Mouse (Mus musculus): ENCODE data around the gene Mrgprd. TPM values are rescaled to one million over a fixed set of nuclear protein-coding genes. Genes with fewer than 3 reads are reported as not detected.

Mrgprd gene
- polyA plus RNA-seq, 1 experiment from 2014 or later = not detected

- H3K36me3 ChIP-seq = no peaks in the 10 kb centered on the region
- 73% methylated on average over 30 of the region's 30 CpGs for whole genome bisulfite sequencing
- no peak for ATAC-seq
- no peaks in the 10 kb centered on the region for H3K9me3 ChIP-seq
- no peak overlapping the region for H3K9ac ChIP-seq
- peaks cover 5% of the 10 kb centered on the region; the same call in 1 of the 2 replicates for H3K4me1 ChIP-seq (replicated peaks)
- no peak overlapping the region for H3K4me2 ChIP-seq (replicated peaks)
- H3K4me3 ChIP-seq (replicated peaks) = no peak overlapping the region
- H3K27me3 ChIP-seq (replicated peaks) = no peaks in the 10 kb centered on the region
- H3K27ac ChIP-seq = no peak overlapping the region
Measured at GRCm38 (mm10) chr7:145308061-145308675, 6.5 kb upstream of the Mrgprd start.

GRCm38 (mm10) chr7:145308866-145309265 is 5.8 kb upstream of the Mrgprd start:
- ATAC-seq = peak; percentile 46
- Histone ChIP-seq H3K4me2 (replicated peaks) (no peak overlapping the region), H3K9ac (no peak overlapping the region), H3K36me3 (no peaks in the 10 kb centered on the region), H3K27ac (no peak overlapping the region), H3K27me3 (replicated peaks) (no peaks in the 10 kb centered on the region), H3K4me3 (replicated peaks) (no peak overlapping the region), H3K4me1 (replicated peaks) (0 out of 2 replicates have a peak, but pooled peaks cover 4% of the 10 kb centered on the region), H3K9me3 (no peaks in the 10 kb centered on the region)
- 67% methylated on average over 4 of the region's 4 CpGs for WGBS

GRCm38 (mm10) chr7:145309877-145310276 is 4.8 kb upstream of the Mrgprd start:
- ATAC-seq = 0 out of 2 replicates have a peak, but pooled peaks have one; percentile 19
- no peak overlapping the region for H3K4me3 ChIP-seq (replicated peaks)
- H3K36me3 ChIP-seq = no peaks in the 10 kb centered on the region
- no peaks in the 10 kb centered on the region for H3K9me3 ChIP-seq
- 0 out of 2 replicates have a peak, but pooled peaks cover 4% of the 10 kb centered on the region for H3K4me1 ChIP-seq (replicated peaks)
- 87% methylated on average over 1 of the region's 1 CpGs for WGBS
- H3K27me3 ChIP-seq (replicated peaks) = no peaks in the 10 kb centered on the region
- H3K4me2 ChIP-seq (replicated peaks) = no peak overlapping the region
- H3K9ac ChIP-seq = no peak overlapping the region
- no peak overlapping the region for H3K27ac ChIP-seq

GRCm38 (mm10) chr7:145310526-145310925 is 4.1 kb upstream of the Mrgprd start:
- Histone ChIP-seq H3K27ac (no peak overlapping the region), H3K36me3 (no peaks in the 10 kb centered on the region), H3K4me3 (replicated peaks) (no peak overlapping the region), H3K9me3 (no peaks in the 10 kb centered on the region), H3K4me2 (replicated peaks) (no peak overlapping the region), H3K9ac (no peak overlapping the region), H3K27me3 (replicated peaks) (no peaks in the 10 kb centered on the region), H3K4me1 (replicated peaks) (0 out of 2 replicates have a peak, but pooled peaks cover 4% of the 10 kb centered on the region)
- ATAC-seq = peak; percentile 81
- 49% methylated on average over 5 of the region's 5 CpGs for WGBS

- H3K4me2 ChIP-seq (replicated peaks) = no peak overlapping the region
- 0 out of 2 replicates have a peak, but pooled peaks cover 4% of the 10 kb centered on the region for H3K4me1 ChIP-seq (replicated peaks)
- no peak overlapping the region for H3K27ac ChIP-seq
- no peak overlapping the region for H3K9ac ChIP-seq
- H3K9me3 ChIP-seq = no peaks in the 10 kb centered on the region
- 75% methylated on average over 3 of the region's 3 CpGs for WGBS
- no peak for ATAC-seq
- no peak overlapping the region for H3K4me3 ChIP-seq (replicated peaks)
- no peaks in the 10 kb centered on the region for H3K36me3 ChIP-seq
- no peaks in the 10 kb centered on the region for H3K27me3 ChIP-seq (replicated peaks)
Measured at GRCm38 (mm10) chr7:145312137-145312536, 2.5 kb upstream of the Mrgprd start.

GRCm38 (mm10) chr7:145317522-145317921 is 2.9 kb downstream of the Mrgprd start:
- no peaks in the 10 kb centered on the region for H3K27me3 ChIP-seq (replicated peaks)
- no peak overlapping the region for H3K9ac ChIP-seq
- WGBS = 69% methylated on average over 4 of the region's 4 CpGs
- no peak overlapping the region for H3K4me2 ChIP-seq (replicated peaks)
- H3K4me1 ChIP-seq (replicated peaks) = no peaks in the 10 kb centered on the region
- ATAC-seq = no peak
- no peaks in the 10 kb centered on the region for H3K36me3 ChIP-seq
- no peak overlapping the region for H3K27ac ChIP-seq
- H3K9me3 ChIP-seq = no peaks in the 10 kb centered on the region
- no peak overlapping the region for H3K4me3 ChIP-seq (replicated peaks)

GRCm38 (mm10) chr7:145319481-145319880 is 4.8 kb downstream of the Mrgprd start:
- ATAC-seq = no peak
- no peak overlapping the region for H3K4me2 ChIP-seq (replicated peaks)
- no peaks in the 10 kb centered on the region for H3K27me3 ChIP-seq (replicated peaks)
- no peaks in the 10 kb centered on the region for H3K36me3 ChIP-seq
- no peak overlapping the region for H3K9ac ChIP-seq
- H3K9me3 ChIP-seq = no peaks in the 10 kb centered on the region
- H3K4me3 ChIP-seq (replicated peaks) = no peak overlapping the region
- WGBS = 70% methylated on average over 3 of the region's 3 CpGs
- H3K27ac ChIP-seq = no peak overlapping the region
- no peaks in the 10 kb centered on the region for H3K4me1 ChIP-seq (replicated peaks)

- Histone ChIP-seq H3K27me3 (replicated peaks) (no peaks in the 10 kb centered on the region), H3K4me3 (replicated peaks) (no peak overlapping the region), H3K4me1 (replicated peaks) (no peaks in the 10 kb centered on the region), H3K9me3 (no peaks in the 10 kb centered on the region), H3K27ac (no peak overlapping the region), H3K9ac (no peak overlapping the region), H3K36me3 (no peaks in the 10 kb centered on the region), H3K4me2 (replicated peaks) (no peak overlapping the region)
- ATAC-seq = no peak
- 46% methylated on average over 4 of the region's 4 CpGs for WGBS
Measured at GRCm38 (mm10) chr7:145323607-145324006, 9.0 kb downstream of the Mrgprd start.

GRCm38 (mm10) chr7:145325697-145326096 is 11.1 kb downstream of the Mrgprd start:
- Histone ChIP-seq H3K27me3 (replicated peaks) (no peaks in the 10 kb centered on the region), H3K4me3 (replicated peaks) (no peak overlapping the region), H3K9ac (no peak overlapping the region), H3K27ac (no peak overlapping the region), H3K9me3 (no peaks in the 10 kb centered on the region), H3K36me3 (no peaks in the 10 kb centered on the region), H3K4me1 (replicated peaks) (peaks cover 6% of the 10 kb centered on the region), H3K4me2 (replicated peaks) (no peak overlapping the region)
- WGBS = 37% methylated on average over 2 of the region's 2 CpGs
- ATAC-seq = no peak

GRCm38 (mm10) chr7:145329982-145330381 is 15.3 kb downstream of the Mrgprd start:
- H3K27me3 ChIP-seq (replicated peaks) = no peaks in the 10 kb centered on the region
- peaks cover 7% of the 10 kb centered on the region for H3K4me1 ChIP-seq (replicated peaks)
- no peak overlapping the region for H3K27ac ChIP-seq
- no peaks in the 10 kb centered on the region for H3K36me3 ChIP-seq
- H3K9me3 ChIP-seq = no peaks in the 10 kb centered on the region
- H3K4me2 ChIP-seq (replicated peaks) = no peak overlapping the region
- H3K4me3 ChIP-seq (replicated peaks) = no peak overlapping the region
- H3K9ac ChIP-seq = no peak overlapping the region
- no peak for ATAC-seq
- 56% methylated on average over 2 of the region's 2 CpGs for WGBS

GRCm38 (mm10) chr7:145330641-145331040 is 16.0 kb downstream of the Mrgprd start:
- H3K4me3 ChIP-seq (replicated peaks) = no peak overlapping the region
- WGBS = 68% methylated on average over 2 of the region's 2 CpGs
- H3K4me2 ChIP-seq (replicated peaks) = no peak overlapping the region
- no peaks in the 10 kb centered on the region for H3K36me3 ChIP-seq
- no peaks in the 10 kb centered on the region for H3K9me3 ChIP-seq
- H3K27ac ChIP-seq = no peak overlapping the region
- ATAC-seq = no peak
- H3K4me1 ChIP-seq (replicated peaks) = peaks cover 7% of the 10 kb centered on the region
- no peak overlapping the region for H3K9ac ChIP-seq
- H3K27me3 ChIP-seq (replicated peaks) = no peaks in the 10 kb centered on the region

GRCm38 (mm10) chr7:145332376-145333041 is 17.9 kb downstream of the Mrgprd start:
- no peak overlapping the region for H3K4me3 ChIP-seq (replicated peaks)
- H3K4me2 ChIP-seq (replicated peaks) = no peak overlapping the region
- no peaks in the 10 kb centered on the region for H3K36me3 ChIP-seq
- no peak overlapping the region for H3K9ac ChIP-seq
- peak; percentile 60 for ATAC-seq
- H3K27me3 ChIP-seq (replicated peaks) = no peaks in the 10 kb centered on the region
- H3K4me1 ChIP-seq (replicated peaks) = peaks cover 7% of the 10 kb centered on the region
- H3K27ac ChIP-seq = 0 out of 2 replicates have a peak overlapping the region, but pooled peaks have one; percentile 8
- H3K9me3 ChIP-seq = no peaks in the 10 kb centered on the region
- WGBS = 43% methylated on average over 1 of the region's 1 CpGs

- H3K4me3 ChIP-seq (replicated peaks) = no peak overlapping the region
- no peaks in the 10 kb centered on the region for H3K27me3 ChIP-seq (replicated peaks)
- no peak overlapping the region for H3K9ac ChIP-seq
- H3K4me1 ChIP-seq (replicated peaks) = peaks cover 7% of the 10 kb centered on the region
- ATAC-seq = no peak
- no peak overlapping the region for H3K4me2 ChIP-seq (replicated peaks)
- no peaks in the 10 kb centered on the region for H3K36me3 ChIP-seq
- H3K9me3 ChIP-seq = no peaks in the 10 kb centered on the region
- 81% methylated on average over 6 of the region's 6 CpGs for WGBS
- H3K27ac ChIP-seq = no peak overlapping the region
Measured at GRCm38 (mm10) chr7:145333936-145334335, 19.3 kb downstream of the Mrgprd start.
